Mouse (Mus musculus): ENCODE measurements around the gene Meioc.

Gene Meioc

DNA sequence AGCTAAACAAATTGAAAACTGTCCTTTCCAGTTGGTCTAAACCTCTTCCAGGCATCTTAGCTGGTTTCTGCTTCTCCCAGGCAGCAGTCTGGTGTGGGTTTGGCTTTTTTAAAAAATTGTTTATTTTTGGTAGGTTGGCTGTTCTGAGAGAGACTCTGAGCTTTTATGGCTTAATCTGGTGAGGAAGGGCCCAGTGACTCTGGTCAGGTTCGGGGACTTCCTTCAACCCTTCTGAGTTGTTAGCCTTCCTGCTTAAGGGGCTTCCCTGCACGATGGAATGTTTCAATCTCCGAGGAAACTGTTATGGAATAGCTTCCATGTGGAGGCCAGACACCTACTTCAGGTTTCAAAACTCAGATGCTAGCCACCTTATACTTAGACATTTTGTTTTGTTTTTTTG, at the start of gene Meioc:
Gene Meioc, plus strand, starts transcription at position 301 of the 400 bp plus-strand sequence.
- DNase-seq (ENCODE audit: low read depth, low spot score), result no peak

DNA sequence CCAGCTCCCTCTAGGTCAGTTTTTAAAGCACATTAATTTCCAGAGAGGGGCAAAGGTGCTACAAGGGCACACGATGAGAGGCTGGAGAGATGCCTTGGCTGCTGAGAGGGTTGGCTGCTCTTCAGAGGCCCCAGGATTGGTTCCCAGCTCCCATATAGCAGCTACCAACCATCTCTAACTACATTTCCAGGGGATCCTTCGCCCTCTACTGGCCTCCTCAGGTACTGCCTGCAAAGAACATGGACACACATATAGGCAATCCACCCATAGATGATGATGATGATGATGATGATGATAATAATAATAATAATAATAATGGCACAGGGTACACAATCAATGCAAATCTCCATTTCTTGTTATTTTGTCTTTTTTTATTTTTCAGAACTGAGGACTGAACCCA, 44.1 kb upstream of the Meioc start:
- no peak for DNase-seq (ENCODE audit: low read depth, low spot score)

DNA sequence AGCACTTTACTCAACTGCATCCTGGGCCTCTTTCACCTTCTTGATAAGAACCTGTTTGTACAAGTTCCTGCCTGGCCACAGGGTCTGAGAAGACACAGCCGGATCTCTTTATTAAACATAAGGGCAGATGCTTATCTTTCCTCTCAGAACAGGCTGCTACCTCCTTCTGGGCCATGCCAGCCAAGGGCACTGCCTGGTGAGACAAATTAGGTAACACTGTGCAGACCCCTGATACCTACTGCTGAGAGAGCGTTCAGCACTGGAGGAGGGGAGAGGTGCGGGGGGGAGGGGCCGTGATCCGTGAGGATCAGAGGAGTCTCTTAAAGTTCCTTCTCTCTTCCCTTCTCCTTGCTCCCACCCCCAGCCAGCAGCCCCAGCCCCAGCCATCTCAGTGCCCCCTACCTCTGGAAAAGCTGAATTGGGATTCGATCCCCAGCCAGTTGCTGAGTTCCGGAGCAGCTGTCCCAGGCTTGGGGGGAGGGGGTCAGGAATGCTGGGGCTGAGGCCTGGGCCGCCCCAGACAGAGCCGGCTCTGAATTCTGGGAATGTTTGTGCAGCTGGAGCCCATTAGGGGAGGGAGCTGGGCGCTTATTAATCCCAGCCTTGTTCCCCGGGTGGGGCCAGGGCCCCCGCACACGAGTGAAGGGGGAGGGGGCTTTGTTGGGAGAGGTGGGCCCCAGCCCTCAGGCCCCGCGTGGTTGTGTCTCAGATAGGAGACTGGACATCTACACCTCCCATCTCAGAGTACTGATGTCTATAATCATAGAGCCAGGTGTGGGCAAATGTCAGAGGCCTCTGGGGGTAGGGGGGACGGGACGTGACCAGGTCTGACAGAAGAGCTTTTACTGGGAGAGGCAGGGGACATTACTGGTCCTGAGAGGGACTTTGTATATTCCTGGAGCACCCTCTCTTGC, 39.4 kb upstream of the Meioc start:
- no peak for DNase-seq (ENCODE audit: low read depth, low spot score)

DNA sequence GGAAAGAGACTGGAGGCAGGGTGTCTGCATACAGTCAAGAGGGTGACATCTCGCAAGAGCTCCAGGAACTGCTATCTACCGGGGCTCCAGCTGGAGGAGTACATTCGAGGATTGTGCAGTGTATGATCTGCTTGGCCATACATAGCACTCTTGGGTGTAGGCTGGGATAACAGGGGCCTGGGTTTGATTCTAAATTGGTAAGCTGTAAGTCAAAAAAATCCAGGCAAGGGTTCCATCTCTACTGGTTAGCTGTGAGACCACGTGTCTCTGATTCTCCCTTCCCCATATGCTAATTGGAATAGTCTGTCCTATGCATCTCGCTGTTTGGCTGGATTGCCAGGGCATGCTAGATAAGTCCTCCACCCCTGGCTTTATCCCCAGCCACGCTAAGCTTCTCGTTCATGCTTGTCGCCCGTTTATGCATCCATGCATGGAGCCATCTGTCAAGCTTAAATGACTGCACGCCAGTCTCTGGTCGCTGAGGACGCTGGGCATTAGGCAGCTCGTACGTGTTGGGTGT, 38.6 kb upstream of the Meioc start:
- DNase-seq (ENCODE audit: low read depth, low spot score), result no peak

DNA sequence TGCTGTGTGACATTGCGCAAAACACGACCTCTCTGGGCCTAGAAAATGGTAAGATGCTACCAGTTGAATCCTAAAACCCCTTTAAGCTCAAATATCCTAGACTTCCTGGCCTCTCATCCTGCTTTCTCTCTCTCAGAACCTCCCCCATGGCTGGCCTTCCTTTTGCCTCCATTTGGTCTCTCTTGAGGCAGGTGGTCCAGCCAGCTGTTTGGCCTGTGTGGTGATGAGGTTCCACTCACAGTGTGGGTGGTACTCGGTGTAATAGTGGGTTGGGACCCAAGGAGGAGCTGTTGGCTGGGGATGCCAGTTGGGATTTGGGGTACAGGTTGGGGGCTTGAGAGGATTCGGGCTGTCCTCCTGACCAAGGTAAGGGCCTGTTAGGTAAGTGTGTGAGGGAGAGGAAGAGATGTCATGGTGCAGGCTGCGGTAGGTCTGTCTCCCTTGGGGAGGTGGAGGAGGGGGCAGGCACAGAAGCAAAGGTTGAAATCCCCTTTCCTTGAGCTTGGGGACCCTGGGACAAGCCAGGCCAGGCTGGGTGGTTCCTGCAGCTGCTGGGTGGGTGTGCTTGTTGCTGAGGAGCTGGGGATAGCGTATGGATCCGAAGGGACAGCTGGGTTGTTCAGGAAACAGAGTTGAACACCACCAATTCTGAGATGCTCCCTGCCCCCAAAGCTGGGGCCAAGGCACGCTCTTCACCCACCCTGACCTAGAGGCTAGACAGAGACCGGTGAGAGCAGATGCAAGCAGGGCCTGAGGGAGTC, 36.2 kb upstream of the Meioc start:
- no peak for DNase-seq (ENCODE audit: low read depth, low spot score)

DNA sequence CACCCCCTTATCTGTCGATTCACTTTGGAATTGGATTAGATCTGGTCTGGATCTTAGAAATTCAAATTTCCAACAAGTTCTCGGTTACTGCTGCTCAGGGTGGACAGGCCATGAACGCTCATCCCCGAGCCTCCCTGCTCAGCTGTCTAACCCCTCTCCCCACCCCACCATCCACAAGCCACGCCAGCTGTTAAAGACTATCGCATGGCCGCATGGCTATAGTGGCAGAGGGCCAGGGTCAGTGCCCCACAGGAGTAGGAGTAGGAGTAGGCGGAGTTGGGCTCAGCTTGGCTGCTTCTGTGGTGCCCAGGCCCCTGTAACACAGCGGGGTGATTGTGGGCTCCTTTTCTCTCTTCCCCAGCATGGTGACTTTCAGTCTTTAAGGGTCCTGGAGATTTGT, 35.0 kb upstream of the Meioc start:
- no peak for DNase-seq (ENCODE audit: low read depth, low spot score)

DNA sequence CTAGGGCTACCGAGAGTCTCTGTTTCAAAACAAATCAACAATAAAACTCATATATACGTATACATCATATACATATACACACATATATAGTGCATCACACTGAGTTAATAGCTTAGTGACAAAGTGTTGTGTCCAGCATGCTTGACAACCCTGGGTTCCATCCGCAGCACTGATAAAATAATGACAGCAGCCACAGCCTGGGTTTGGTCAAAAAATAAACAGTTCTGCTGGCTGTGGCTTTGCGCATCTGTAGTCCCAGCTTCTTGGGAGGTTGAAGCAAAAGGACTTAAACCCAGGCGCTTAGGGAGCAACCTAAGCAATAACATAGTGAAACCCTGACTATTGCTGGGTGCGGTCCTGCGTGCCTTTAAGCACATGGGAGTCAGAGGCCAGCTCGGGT, 34.1 kb upstream of the Meioc start:
- no peak for DNase-seq (ENCODE audit: low read depth, low spot score)

DNA sequence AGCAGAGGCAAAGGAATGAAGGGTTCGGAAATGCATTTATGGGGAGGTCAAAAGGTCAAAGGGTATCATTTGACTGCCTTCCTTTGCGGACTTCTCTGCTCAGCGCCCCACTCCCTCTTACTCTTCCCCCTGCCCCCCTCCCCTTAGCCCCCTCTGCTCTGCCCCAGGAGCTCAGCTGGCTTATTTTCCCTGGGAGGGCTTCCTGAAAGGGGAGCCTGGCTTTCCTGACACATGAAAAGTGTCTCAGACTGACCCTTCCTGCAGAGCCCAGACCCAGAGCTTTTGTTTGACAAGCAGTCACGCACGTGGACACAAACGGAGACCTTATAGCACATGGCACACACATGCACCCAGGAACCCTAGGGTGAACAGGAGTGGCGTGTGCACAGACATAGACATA, 32.8 kb upstream of the Meioc start:
- DNase-seq (ENCODE audit: low read depth, low spot score), result no peak

DNA sequence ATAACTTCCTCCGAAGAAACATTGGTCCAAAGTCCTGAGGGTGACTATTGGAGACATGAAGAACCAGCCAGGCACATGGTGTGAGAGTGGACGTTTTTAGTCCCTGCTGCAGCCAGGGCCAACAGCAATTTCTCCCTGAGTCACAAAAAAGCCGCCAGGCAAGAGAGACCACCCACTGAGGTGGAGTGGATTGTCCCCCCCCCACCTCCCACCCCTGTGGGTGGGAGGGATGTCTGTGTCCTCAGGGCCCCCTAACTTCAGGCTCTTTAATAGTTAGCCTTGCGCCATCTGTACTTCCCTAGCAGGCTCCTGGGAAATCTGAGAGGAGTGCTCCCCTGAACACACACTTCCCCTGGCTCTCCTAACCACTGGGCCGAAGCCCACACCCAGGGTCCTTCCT, 32.3 kb upstream of the Meioc start:
- DNase-seq (ENCODE audit: low read depth, low spot score), result no peak

DNA sequence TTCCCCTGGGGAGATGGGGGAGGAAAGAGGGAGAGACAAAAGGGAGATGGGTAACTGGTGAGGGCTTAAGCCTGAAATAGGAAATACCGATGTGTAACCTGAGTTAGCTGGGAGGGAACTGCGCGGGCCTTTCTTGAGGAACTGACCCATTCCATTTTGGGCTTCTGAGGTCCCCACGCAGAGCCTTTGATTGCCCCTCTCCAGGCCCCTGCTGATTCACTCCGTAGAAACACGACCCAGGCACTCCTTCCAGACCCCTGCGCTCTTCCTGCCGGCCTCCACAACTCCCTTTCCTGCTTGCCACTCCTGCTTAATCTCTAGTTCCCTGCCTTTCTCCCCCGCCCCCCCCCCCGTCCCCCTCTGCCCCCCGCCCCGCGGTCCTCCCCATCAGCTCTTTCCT, 30.8 kb upstream of the Meioc start:
- DNase-seq (ENCODE audit: low read depth, low spot score), result no peak

DNA sequence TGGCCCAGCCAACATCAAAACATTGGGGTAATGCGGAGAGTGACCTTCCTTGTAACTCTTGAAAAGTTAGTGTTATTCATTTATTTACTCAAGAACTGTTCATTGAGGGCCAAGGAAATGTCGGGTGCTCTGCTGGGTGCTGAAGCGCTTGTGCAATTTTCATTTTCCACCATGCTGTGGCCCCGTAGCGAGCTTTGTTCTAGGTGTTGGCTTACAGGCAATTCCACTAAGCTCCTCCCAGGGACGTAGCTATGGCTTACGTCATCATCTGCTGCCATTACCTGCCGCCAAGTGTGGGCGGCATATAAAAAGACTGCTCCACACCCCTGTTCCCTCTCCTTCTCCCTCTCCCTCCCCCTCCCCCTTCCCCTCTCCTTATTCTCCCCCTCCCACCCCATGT, 30.1 kb upstream of the Meioc start:
- no peak for DNase-seq (ENCODE audit: low read depth, low spot score)

DNA sequence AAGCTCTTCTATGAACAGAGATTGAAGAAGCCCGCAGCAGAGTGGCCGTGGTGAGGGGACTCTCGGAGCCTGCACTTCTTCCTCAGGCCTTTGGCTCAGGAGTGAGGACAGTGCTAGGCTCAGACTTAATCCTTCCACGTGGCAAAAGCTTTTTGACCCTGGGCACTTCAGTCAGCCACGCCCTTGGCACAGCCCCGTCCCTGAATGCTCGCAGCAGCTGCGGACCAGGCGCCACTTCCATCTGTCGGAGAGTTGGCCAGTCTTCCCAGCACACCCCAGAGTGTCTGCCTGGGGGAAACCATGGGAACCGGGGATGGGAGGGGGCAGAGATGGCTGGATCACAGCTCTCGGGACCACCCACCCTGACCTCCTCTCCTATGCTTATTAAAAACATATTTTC, 26.6 kb upstream of the Meioc start:
- peak; percentile 30 for DNase-seq (ENCODE audit: low read depth, low spot score)

DNA sequence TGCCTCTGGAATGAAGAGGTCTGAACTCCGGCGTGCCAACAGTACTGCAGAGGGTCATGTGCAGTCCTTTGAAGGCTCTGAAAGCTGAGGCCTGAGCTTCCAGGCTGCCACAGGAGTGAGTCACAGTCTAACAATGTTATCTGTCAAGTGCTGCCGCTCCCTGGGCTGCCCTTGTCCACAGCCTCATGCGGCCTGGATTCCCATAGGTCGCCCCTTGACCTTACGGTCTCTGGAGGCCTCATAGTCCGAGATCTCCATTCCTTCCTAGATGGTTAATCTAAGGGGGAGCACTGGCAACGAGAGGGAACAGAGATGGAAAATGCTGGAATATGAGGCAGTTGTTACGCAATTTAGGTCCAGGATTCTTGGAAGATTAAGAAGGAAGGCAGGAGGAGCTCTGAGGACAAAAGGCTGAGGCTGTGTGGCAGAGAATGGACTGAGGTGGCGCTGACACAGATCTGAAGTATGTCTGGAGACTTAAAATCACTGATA, 19.6 kb upstream of the Meioc start:
- peak; percentile 26 for DNase-seq (ENCODE audit: low read depth, low spot score)

DNA sequence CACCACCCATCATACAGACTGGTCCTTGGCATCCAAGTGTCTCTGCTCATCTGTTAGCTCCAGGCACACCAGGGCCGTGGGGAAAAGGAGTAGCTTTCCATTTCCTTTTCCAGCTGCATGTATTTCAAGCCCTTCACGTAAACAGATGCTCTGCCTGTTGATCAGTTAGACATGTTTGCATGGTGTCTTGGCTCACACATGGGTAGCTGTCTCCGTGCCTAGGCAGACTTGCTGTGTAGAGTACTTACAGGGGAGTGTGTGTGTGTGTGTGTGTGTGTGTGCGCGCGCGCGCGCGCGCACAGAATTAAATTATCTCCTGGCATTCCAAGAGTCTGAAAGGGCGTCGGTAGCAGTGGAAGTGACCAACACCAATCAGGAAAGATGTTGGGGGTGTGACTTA, 17.3 kb upstream of the Meioc start:
- DNase-seq (ENCODE audit: low read depth, low spot score), result no peak

DNA sequence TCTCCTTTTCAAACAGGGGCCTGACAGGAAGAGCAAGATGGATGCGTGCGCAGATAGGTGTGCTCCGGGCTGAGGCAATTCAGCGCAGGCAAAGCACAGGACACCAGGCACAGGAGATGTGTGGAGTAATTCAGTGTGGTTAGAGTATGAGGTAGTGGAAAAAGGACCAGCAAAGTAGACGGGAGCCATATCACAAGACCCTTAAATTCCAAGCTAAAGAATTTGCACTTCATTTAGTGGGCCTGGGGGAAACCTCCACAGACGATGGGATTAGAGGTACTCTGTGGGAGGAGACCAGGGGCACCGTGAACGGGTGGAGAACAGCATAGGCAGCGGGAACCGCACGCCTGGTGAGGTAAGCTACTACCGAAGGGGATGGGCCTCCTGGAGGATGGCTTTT, 15.6 kb upstream of the Meioc start:
- no peak for DNase-seq (ENCODE audit: low read depth, low spot score)

DNA sequence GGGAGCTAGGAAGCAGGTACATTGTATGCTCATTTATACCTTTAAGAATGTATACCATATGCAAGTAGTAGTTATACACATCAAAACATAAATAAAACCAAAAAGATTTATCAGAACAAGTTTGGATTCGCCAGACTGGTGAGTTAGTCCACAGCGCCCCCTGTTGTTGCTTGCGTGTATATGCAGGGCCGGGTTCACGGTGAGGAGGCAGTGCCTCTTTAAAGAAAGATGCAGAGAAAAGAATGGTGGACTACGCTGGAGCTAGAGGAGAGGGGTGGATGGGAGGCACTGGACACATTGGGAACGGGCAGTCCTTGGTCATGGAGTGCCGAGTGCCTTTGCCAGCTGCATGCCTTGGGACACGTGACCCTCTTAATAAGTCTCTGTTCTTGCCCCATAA, 12.1 kb upstream of the Meioc start:
- DNase-seq (ENCODE audit: low read depth, low spot score), result peak; percentile 48

DNA sequence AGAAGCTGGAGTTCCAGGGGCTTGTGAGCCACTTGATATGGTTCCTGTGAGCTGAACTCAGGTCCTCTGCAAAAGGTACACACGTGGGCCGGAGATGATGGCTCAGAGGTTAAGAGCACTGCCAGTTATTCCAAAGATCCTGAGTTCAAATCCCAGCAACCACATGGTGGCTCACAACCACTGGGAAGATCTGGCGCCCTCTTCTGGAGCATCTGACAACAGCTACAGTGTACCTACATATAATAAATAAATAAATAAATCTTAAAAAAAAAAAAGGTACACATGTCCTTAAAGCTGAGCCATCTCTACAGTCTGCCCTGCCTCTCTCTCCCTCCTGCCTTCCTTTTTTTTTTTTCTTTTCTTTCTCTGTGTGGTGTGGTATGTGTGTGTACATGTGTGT, 10.7 kb upstream of the Meioc start:
- no peak for DNase-seq (ENCODE audit: low read depth, low spot score)

DNA sequence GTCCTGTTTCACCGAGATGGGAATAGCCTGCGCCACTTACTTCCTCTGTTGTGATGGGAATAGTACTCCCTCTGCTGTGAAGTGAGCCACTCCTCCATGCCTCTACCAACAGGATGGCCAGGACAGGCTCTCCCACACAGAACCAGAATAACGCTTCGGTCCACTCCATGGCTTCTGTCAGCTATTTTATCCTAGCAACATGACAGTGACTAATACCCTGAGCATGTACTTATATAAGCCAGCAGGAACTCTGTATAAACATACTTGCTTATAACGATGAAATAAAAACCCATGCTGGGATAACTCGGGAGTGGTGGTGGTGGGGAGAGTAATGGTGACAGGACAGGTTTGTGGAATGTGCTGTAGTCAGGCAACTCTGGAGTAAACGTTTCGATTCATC, 7.6 kb upstream of the Meioc start:
- DNase-seq (ENCODE audit: low read depth, low spot score), result no peak

DNA sequence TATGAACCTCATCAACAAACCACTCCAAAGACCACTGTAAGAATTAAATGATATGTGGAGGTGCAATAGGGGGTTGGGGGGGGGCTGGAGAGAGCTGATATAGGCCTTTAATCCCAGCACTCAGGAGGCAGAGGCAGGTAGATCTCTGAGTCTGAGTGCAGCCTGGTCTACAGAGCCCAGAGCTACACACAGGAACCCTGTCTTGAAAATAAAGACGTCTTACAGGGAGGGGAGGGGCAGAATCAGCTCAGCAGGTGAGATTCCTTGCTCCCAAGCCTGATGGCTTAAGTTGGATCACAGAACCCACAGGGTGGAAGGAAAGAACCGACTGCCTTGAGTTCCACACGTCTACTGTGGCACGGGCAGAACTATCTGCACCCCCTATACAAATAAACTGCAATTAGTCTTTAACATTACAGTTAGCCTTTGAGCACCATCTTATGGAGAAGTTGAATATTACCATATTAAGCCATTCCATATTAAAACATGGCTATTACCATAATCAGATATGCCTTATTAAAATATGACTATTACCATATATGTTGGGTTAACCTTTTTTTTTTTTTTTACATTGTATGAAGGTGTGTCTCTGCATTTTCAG, 7.1 kb upstream of the Meioc start:
- no peak for DNase-seq (ENCODE audit: low read depth, low spot score)

DNA sequence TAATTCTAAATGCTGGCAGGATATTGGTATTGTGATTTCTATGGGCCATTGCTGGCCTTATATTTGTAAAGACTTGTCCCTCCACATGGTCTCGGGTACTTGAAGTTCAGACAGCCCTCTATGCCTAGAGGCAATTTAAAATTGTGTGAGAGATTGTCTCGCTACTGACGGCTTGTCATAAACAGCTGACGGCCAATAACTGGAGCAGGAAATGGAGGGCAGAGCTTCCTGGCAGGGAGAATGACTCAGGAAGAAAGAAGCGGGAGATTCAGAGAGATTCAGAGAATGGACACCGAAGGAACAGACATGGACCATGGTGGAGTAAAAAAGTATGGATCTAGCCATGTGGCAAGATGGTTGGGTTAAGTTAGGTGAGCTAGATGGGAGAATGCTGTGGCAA, 6.6 kb upstream of the Meioc start:
- no peak for DNase-seq (ENCODE audit: low read depth, low spot score)

DNA sequence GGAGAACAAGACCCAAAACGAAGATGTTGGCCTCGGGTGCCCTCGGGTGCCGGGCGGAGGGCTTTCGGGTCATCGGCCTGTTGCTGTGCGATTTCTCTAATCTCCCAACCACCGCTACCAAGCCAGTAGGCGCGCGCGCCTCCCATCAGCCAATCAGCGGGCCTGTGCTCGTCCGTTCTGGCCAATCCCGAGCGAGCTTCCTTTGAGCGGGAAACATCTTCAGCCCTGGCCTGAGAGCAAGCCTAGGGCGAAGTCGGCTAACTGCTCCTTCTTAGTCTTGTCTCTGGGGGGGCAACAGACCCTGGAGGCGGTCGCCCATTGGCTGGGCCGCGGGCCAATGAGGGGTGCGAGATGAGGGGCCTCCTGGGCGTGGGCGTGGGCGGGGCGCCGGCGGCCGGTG, 1.6 kb downstream of the Meioc start:
- no peak for DNase-seq (ENCODE audit: low read depth, low spot score)
